Mouse (Mus musculus): ENCODE measurements around the gene Dph5. TPM values are rescaled to one million over a fixed set of nuclear protein-coding genes. Genes with fewer than 3 reads are reported as not detected.

Dph5 gene
- polyA plus RNA-seq (2012; rRNA removed) = 9.6 and 10.2 TPM in 2 replicates

- peak within 1 kb of the TSS; percentile 93 for H3K27ac ChIP-seq (ENCODE audit: insufficient read depth, low read length)
- peak within 1 kb of the TSS; percentile 92 for H3K4me3 ChIP-seq (ENCODE audit: extremely low read depth, insufficient read depth, insufficient read length)
- H3K27me3 ChIP-seq (ENCODE audit: control insufficient read depth, insufficient read depth, low read length) = no peaks in the 10 kb centered on the region
- peaks cover 5% of the 10 kb centered on the region; the same call in 1 of the 2 replicates for H3K36me3 ChIP-seq (ENCODE audit: control insufficient read depth, insufficient read depth, low read length)
- peak; percentile 80 to 90 for DNase-seq (ENCODE audit: low read depth in 1 of 2, low spot score in 2 of 2)
- WGBS = under 1% methylated on average over 40 of the region's 40 CpGs
- TF ChIP-seq POLR2A (IDR thresholded peaks at IDR 0.05; ENCODE audit: low read depth, low read length) (peak; percentile 71; the same call in 1 of the 2 replicates), CTCF (IDR thresholded peaks at IDR 0.05; ENCODE audit: extremely low read depth, insufficient read depth, insufficient read length, insufficient replicate concordance) (no peak)
- H3K4me1 ChIP-seq (ENCODE audit: control insufficient read depth, insufficient read depth, insufficient read length) = no peaks in the 10 kb centered on the region; the same call in 1 of the 2 replicates
Observed at GRCm38 (mm10) chr3:115887427-115888309, at the start of gene Dph5. TSS of gene Dph5 (plus strand) at chr3:115887837.

DNA sequence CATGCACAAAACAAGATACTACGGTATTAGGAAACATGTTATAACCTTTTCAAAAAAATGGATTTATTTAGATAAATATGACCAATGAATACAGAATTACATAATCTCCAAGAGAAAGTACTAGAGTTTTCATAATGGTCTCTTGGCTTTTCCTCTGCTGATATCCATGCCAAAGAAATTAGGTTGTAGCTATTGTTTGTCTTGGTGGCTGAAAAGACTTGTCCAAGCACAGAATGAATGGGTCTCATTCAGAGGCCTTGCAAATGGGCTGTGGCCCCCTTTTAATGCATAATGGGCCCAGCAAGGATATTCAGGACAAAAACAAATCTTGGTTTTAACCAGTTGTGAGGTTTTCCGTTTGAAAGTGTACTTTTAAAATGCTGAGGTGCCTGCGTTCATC is 43.1 kb upstream of the Dph5 start:
- Histone ChIP-seq H3K36me3 (ENCODE audit: control insufficient read depth, insufficient read depth, low read length) (no peaks in the 10 kb centered on the region), H3K4me1 (ENCODE audit: control insufficient read depth, insufficient read depth, insufficient read length) (no peaks in the 10 kb centered on the region), H3K27ac (ENCODE audit: insufficient read depth, low read length) (no peak overlapping the region), H3K27me3 (ENCODE audit: control insufficient read depth, insufficient read depth, low read length) (no peaks in the 10 kb centered on the region), H3K4me3 (ENCODE audit: extremely low read depth, insufficient read depth, insufficient read length) (no peak overlapping the region)
- DNase-seq (ENCODE audit: low read depth in 1 of 2, low spot score in 2 of 2) = no peak
- 87% methylated on average over 3 of the region's 3 CpGs for WGBS
- TF ChIP-seq CTCF (IDR thresholded peaks at IDR 0.05; ENCODE audit: extremely low read depth, insufficient read depth, insufficient read length, insufficient replicate concordance) = no peak
- no peak for TF ChIP-seq POLR2A (IDR thresholded peaks at IDR 0.05; ENCODE audit: low read depth, low read length)

GRCm38 (mm10) chr3:115845032-115845618 is 42.5 kb upstream of the Dph5 start:
- TF ChIP-seq CTCF (IDR thresholded peaks at IDR 0.05; ENCODE audit: extremely low read depth, insufficient read depth, insufficient read length, insufficient replicate concordance) (no peak), POLR2A (IDR thresholded peaks at IDR 0.05; ENCODE audit: low read depth, low read length) (no peak)
- 82% methylated on average over 5 of the region's 5 CpGs for WGBS
- no peaks in the 10 kb centered on the region for H3K4me1 ChIP-seq (ENCODE audit: control insufficient read depth, insufficient read depth, insufficient read length)
- DNase-seq (ENCODE audit: low read depth in 1 of 2, low spot score in 2 of 2) = no peak
- H3K27me3 ChIP-seq (ENCODE audit: control insufficient read depth, insufficient read depth, low read length) = no peaks in the 10 kb centered on the region
- H3K36me3 ChIP-seq (ENCODE audit: control insufficient read depth, insufficient read depth, low read length) = no peaks in the 10 kb centered on the region
- no peak overlapping the region for H3K4me3 ChIP-seq (ENCODE audit: extremely low read depth, insufficient read depth, insufficient read length)
- no peak overlapping the region for H3K27ac ChIP-seq (ENCODE audit: insufficient read depth, low read length)

DNA sequence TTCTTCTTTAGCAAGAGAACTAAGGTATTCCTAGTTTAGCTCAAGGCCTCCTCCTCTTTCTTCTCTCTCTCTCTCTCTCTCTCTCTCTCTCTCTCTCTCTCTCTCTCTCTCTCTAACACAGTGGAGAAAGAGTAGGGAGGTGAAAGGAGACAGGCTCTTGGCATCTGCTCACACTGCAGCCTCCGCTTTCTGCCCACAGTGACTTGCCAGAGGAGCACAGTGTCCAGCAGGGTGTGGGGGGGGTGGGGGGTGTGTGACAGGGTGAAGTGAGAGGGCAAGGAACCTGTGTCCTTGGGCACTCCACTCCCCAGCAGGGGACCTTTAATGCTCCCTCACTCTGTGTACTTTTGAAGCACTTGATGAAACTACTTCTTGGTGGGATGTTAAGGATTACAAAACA is 41.9 kb upstream of the Dph5 start:
- Histone ChIP-seq H3K4me1 (ENCODE audit: control insufficient read depth, insufficient read depth, insufficient read length) (no peaks in the 10 kb centered on the region), H3K27me3 (ENCODE audit: control insufficient read depth, insufficient read depth, low read length) (no peaks in the 10 kb centered on the region), H3K36me3 (ENCODE audit: control insufficient read depth, insufficient read depth, low read length) (no peaks in the 10 kb centered on the region), H3K27ac (ENCODE audit: insufficient read depth, low read length) (no peak overlapping the region), H3K4me3 (ENCODE audit: extremely low read depth, insufficient read depth, insufficient read length) (no peak overlapping the region)
- no peak for TF ChIP-seq CTCF (IDR thresholded peaks at IDR 0.05; ENCODE audit: extremely low read depth, insufficient read depth, insufficient read length, insufficient replicate concordance)
- TF ChIP-seq POLR2A (IDR thresholded peaks at IDR 0.05; ENCODE audit: low read depth, low read length) = no peak
- DNase-seq (ENCODE audit: low read depth in 1 of 2, low spot score in 2 of 2) = no peak
- WGBS = 91% methylated on average over 1 of the region's 1 CpGs

DNA sequence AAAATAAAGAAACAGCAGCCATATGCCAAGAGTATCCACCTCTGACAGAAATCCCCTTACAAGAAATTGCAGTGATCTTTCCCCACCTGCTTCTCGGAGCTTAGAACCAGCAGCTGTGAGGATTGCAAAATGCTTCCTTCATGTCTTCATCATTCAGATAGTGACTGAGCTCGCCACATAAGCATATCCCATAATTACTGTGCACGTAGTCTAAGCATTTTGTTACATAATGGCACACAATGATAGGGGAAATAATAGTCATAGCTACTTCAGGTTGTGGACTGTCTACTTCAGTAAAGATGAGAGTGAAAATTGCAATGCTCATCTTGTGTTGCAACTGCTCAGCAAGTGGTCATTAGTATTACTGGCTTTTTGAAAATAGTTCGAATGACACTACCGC is 41.5 kb upstream of the Dph5 start:
- H3K27ac ChIP-seq (ENCODE audit: insufficient read depth, low read length) = no peak overlapping the region
- no peaks in the 10 kb centered on the region for H3K27me3 ChIP-seq (ENCODE audit: control insufficient read depth, insufficient read depth, low read length)
- no peak for DNase-seq (ENCODE audit: low read depth in 1 of 2, low spot score in 2 of 2)
- H3K4me3 ChIP-seq (ENCODE audit: extremely low read depth, insufficient read depth, insufficient read length) = no peak overlapping the region
- H3K4me1 ChIP-seq (ENCODE audit: control insufficient read depth, insufficient read depth, insufficient read length) = no peaks in the 10 kb centered on the region
- no peaks in the 10 kb centered on the region for H3K36me3 ChIP-seq (ENCODE audit: control insufficient read depth, insufficient read depth, low read length)
- no peak for TF ChIP-seq POLR2A (IDR thresholded peaks at IDR 0.05; ENCODE audit: low read depth, low read length)
- WGBS = 89% methylated on average over 5 of the region's 5 CpGs

DNA sequence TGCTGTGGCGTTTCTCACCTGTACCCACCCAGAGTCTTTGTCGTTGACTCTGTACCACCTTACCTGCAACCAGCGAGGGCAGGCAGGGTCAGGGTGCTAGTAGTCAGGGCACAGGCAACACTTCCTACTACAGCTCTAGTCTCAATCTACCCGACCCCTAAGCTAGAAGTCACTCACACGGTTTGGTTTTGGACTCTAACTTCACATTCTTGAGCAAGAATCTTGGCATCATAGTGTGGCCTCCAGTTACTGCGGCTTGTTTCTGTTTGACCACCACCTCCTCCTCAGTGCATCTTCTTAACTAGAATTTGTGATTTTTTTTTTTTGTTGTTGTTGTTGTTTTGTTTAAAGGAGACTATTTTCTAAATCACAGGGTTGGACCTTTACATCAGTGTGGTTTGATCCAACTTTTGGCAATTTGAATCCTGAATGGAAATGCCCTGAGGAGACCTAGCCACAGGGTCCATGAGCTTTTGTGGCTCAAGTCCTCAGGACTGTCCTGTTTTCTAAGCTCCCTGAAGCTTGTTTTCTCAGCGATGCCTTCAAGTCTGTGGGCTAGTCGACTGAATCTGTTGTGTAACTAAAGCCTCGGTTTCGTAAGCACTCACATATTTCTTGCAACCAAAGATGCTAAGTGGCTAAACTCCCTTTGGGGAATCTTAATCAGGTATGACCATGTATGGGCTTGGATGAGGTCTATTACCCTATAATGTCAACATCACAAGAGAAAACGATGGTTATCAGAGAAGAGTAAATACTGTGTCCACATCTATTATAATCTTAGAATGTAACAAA is 38.8 kb upstream of the Dph5 start:
- no peak for DNase-seq (ENCODE audit: low read depth in 1 of 2, low spot score in 2 of 2)
- no peaks in the 10 kb centered on the region for H3K27me3 ChIP-seq (ENCODE audit: control insufficient read depth, insufficient read depth, low read length)

More for the DNA sequence above, 38.8 kb upstream of the Dph5 start:
- H3K4me1 ChIP-seq (ENCODE audit: control insufficient read depth, insufficient read depth, insufficient read length) = no peaks in the 10 kb centered on the region
- H3K27ac ChIP-seq (ENCODE audit: insufficient read depth, low read length) = no peak overlapping the region
- TF ChIP-seq CTCF (IDR thresholded peaks at IDR 0.05; ENCODE audit: extremely low read depth, insufficient read depth, insufficient read length, insufficient replicate concordance) (no peak), POLR2A (IDR thresholded peaks at IDR 0.05; ENCODE audit: low read depth, low read length) (no peak)
- WGBS = 84% methylated on average over 11 of the region's 11 CpGs
- H3K4me3 ChIP-seq (ENCODE audit: extremely low read depth, insufficient read depth, insufficient read length) = no peak overlapping the region
- H3K36me3 ChIP-seq (ENCODE audit: control insufficient read depth, insufficient read depth, low read length) = no peaks in the 10 kb centered on the region

Data from spleen, adult 2 months (tissue).